Mouse (Mus musculus): ENCODE results near the gene Gm21981. TPM values are rescaled to one million over a fixed set of nuclear protein-coding genes. Genes with fewer than 3 reads are reported as not detected.
A peak's percentile ranks its signal among the peaks of the same experiment; 100 is the strongest.

The Gm21981 gene
- polyA plus RNA-seq, 1 experiment = 1.3 TPM

GRCm38 (mm10) chr17:47711883-47712282, 17.6 kb upstream of the Gm21981 start:
- no peak overlapping the region for H3K27ac ChIP-seq (replicated peaks; ENCODE audit: low read depth, low read length)

DNA sequence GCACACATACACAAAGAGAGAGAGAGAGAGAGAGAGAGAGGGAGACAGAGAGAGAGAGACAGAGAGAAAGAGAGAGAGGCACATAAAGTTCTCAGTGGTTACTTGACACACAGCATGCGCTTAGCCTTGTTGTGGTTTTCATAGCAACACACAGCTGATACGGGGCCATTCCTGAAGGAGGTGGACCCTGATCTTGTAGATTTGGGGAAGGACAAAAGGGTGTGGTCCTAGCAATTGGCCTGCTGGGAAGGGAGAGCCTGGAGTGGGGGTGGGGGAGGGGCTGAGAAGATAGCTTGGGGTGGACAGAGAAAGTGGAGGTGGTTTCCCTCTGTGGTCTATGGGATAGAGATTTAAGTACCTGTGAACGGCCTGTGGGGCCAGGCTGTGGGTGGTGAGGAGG, 15.8 kb upstream of the Gm21981 start:
- Histone ChIP-seq H3K4me3 (ENCODE audit: insufficient read depth, low read depth, low read length) (no peak overlapping the region), H3K4me1 (ENCODE audit: control insufficient read depth, insufficient read depth, insufficient read length, low read length) (no peaks in the 10 kb centered on the region), H3K27ac (replicated peaks; ENCODE audit: low read depth, low read length) (no peak overlapping the region)

More at GRCm38 (mm10) chr17:47711883-47712282, 17.6 kb upstream of the Gm21981 start:
- H3K4me1 ChIP-seq (ENCODE audit: control insufficient read depth, insufficient read depth, insufficient read length, low read length) = no peaks in the 10 kb centered on the region
- no peak overlapping the region for H3K4me3 ChIP-seq (ENCODE audit: insufficient read depth, low read depth, low read length)

- H3K27ac ChIP-seq (replicated peaks; ENCODE audit: low read depth, low read length) = no peak overlapping the region
- H3K4me3 ChIP-seq (ENCODE audit: insufficient read depth, low read depth, low read length) = no peak overlapping the region
- H3K4me1 ChIP-seq (ENCODE audit: control insufficient read depth, insufficient read depth, insufficient read length, low read length) = no peaks in the 10 kb centered on the region
These were observed 14.7 kb upstream of the Gm21981 start for GRCm38 (mm10) chr17:47708972-47709371.

GRCm38 (mm10) chr17:47707961-47708360, 13.7 kb upstream of the Gm21981 start:
- no peak overlapping the region for H3K4me3 ChIP-seq (ENCODE audit: insufficient read depth, low read depth, low read length)
- H3K4me1 ChIP-seq (ENCODE audit: control insufficient read depth, insufficient read depth, insufficient read length, low read length) = no peaks in the 10 kb centered on the region

GRCm38 (mm10) chr17:47706196-47706595, 11.9 kb upstream of the Gm21981 start:
- Histone ChIP-seq H3K4me3 (ENCODE audit: insufficient read depth, low read depth, low read length) (no peak overlapping the region), H3K27ac (replicated peaks; ENCODE audit: low read depth, low read length) (no peak overlapping the region)

More at GRCm38 (mm10) chr17:47707961-47708360, 13.7 kb upstream of the Gm21981 start:
- H3K27ac ChIP-seq (replicated peaks; ENCODE audit: low read depth, low read length) = no peak overlapping the region

GRCm38 (mm10) chr17:47704692-47705091, 10.4 kb upstream of the Gm21981 start:
- no peak overlapping the region for H3K27ac ChIP-seq (replicated peaks; ENCODE audit: low read depth, low read length)
- no peaks in the 10 kb centered on the region for H3K4me1 ChIP-seq (ENCODE audit: control insufficient read depth, insufficient read depth, insufficient read length, low read length)
- no peak overlapping the region for H3K4me3 ChIP-seq (ENCODE audit: insufficient read depth, low read depth, low read length)

More at GRCm38 (mm10) chr17:47706196-47706595, 11.9 kb upstream of the Gm21981 start:
- H3K4me1 ChIP-seq (ENCODE audit: control insufficient read depth, insufficient read depth, insufficient read length, low read length) = no peaks in the 10 kb centered on the region

DNA sequence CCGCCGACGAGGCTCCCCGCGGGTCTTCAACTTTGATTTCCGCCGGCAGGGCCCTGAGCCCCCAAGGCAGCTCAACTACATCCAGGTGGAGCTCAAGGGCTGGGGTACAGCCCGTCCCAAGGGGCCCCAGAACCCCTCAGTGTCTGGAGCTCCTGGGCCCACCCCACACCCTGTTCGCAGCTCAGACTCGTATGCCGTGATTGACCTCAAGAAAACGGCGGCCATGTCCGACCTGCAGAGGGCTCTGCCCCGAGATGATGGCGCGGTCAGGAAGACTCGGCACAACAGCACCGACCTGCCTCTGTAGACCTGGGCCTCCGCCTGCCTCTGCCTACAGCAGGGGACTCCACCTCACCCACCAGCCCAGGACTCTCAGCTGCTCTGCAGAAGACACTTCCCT, 9.3 kb upstream of the Gm21981 start:
- Histone ChIP-seq H3K27ac (replicated peaks; ENCODE audit: low read depth, low read length) (no peak overlapping the region), H3K4me1 (ENCODE audit: control insufficient read depth, insufficient read depth, insufficient read length, low read length) (no peaks in the 10 kb centered on the region), H3K4me3 (ENCODE audit: insufficient read depth, low read depth, low read length) (no peak overlapping the region)

DNA sequence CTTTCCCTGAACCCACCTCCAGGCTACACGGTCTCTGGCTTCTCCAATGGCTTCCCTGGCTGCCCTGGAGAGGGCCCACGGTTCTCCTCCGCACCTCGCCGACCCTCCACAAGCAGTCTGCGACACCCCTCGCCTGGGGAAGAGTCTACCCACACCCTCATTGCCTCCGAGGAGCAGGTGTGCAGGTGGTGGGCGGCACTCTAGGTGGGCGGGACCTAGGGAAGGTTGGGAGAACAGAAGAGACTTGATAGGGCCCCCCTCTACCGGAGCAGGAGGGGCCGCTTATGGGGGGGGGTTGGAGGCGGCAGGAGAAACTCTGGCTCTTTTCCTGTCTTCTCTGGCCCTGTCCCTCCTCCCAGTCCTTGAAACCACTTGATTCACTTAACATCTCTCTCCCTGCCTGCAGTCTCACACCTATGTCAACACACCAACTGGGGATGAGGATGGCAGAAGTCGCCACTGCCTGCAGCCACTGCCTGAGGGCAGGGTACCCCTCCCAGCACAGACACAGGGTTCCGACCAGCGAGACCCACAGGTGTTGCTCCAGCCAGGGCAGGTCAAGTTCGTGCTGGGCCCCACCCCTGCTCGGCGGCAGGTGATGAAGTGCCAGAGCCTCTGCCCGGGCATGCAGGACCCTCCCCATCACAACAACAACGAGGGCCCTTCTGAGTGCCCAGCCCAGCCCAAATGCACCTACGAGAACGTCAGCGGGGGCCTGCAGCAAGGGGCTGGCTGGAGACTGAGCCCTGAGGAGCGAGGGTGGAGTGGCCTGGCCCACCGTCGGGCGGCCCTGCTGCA, 8.5 kb upstream of the Gm21981 start:
- Histone ChIP-seq H3K27ac (replicated peaks; ENCODE audit: low read depth, low read length) (no peak overlapping the region), H3K4me3 (ENCODE audit: insufficient read depth, low read depth, low read length) (no peak overlapping the region), H3K4me1 (ENCODE audit: control insufficient read depth, insufficient read depth, insufficient read length, low read length) (no peaks in the 10 kb centered on the region)

DNA sequence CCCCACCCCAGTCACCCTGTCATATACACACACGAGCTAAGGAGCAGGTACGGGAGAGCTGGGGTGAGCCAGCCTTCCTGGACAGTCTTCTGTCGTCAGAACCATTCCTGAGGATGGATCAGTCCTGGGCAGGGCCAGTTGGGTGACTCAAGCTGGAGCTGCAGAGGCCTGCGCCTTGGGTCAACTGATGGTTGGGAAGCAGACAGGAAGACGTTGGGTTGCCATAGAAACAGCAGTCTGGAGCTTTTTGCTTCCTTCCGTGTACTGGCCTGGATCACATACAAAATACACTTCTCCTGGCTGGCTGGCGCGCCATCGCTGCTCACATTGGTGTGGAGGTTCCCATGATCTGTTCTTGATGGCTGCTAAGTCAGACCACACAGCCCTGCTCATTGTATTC, 7.5 kb upstream of the Gm21981 start:
- Histone ChIP-seq H3K27ac (replicated peaks; ENCODE audit: low read depth, low read length) (no peak overlapping the region), H3K4me3 (ENCODE audit: insufficient read depth, low read depth, low read length) (no peak overlapping the region), H3K4me1 (ENCODE audit: control insufficient read depth, insufficient read depth, insufficient read length, low read length) (no peaks in the 10 kb centered on the region)

DNA sequence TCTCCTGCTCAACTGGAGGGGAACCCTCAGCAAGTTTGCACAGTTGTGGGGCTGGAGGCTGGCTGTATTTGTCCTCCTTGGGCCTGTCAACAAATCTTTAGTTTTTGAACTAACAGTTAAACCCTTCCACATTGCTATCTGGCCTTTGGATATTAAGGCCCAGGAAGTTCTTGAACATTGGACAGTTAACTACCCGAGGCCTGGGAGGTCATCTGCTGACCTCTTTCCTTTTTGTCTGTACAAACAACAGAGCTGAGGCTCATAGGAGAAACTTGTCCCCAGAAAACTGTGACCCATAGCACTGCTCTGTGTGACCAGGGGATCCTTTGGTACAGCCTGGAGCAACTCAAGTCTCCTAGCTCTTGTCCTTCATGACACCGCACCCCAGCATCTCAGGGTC, 4.8 kb upstream of the Gm21981 start:
- no peaks in the 10 kb centered on the region for H3K4me1 ChIP-seq (ENCODE audit: control insufficient read depth, insufficient read depth, insufficient read length, low read length)
- H3K4me3 ChIP-seq (ENCODE audit: insufficient read depth, low read depth, low read length) = no peak overlapping the region
- no peak overlapping the region for H3K27ac ChIP-seq (replicated peaks; ENCODE audit: low read depth, low read length)

- Histone ChIP-seq H3K27ac (replicated peaks; ENCODE audit: low read depth, low read length) (no peak overlapping the region), H3K4me1 (ENCODE audit: control insufficient read depth, insufficient read depth, insufficient read length, low read length) (no peaks in the 10 kb centered on the region), H3K4me3 (ENCODE audit: insufficient read depth, low read depth, low read length) (no peak overlapping the region)
These were observed 3.9 kb upstream of the Gm21981 start for GRCm38 (mm10) chr17:47698156-47698555.

- H3K4me1 ChIP-seq (ENCODE audit: control insufficient read depth, insufficient read depth, insufficient read length, low read length) = no peaks in the 10 kb centered on the region
- peak overlapping the region; percentile 78 for H3K4me3 ChIP-seq (ENCODE audit: insufficient read depth, low read depth, low read length)
- no peak overlapping the region for H3K27ac ChIP-seq (replicated peaks; ENCODE audit: low read depth, low read length)
These were observed 1.1 kb upstream of the Gm21981 start for GRCm38 (mm10) chr17:47695337-47695710.

- H3K27ac ChIP-seq (replicated peaks; ENCODE audit: low read depth, low read length) = peak within 1 kb of the TSS; percentile 73
- no peaks in the 10 kb centered on the region for H3K4me1 ChIP-seq (ENCODE audit: control insufficient read depth, insufficient read depth, insufficient read length, low read length)
- H3K4me3 ChIP-seq (ENCODE audit: insufficient read depth, low read depth, low read length) = peak within 1 kb of the TSS; percentile 78
These were observed 465 bp upstream of the Gm21981 start, which contains the start of gene Prickle4 for GRCm38 (mm10) chr17:47694503-47695336. Gene Prickle4, minus strand, starts transcription at chr17:47694736.

- Histone ChIP-seq H3K4me1 (ENCODE audit: control insufficient read depth, insufficient read depth, insufficient read length, low read length) (peaks cover 2% of the 10 kb centered on the region; the same call in 1 of the 2 replicates), H3K27ac (replicated peaks; ENCODE audit: low read depth, low read length) (peak overlapping the region; percentile 73), H3K4me3 (ENCODE audit: insufficient read depth, low read depth, low read length) (peak overlapping the region; percentile 78)
These were observed 399 bp downstream of the Gm21981 start for GRCm38 (mm10) chr17:47693671-47694441.

GRCm38 (mm10) chr17:47691650-47692049, 2.6 kb downstream of the Gm21981 start:
- Histone ChIP-seq H3K4me1 (ENCODE audit: control insufficient read depth, insufficient read depth, insufficient read length, low read length) (peaks cover 2% of the 10 kb centered on the region; the same call in 1 of the 2 replicates), H3K4me3 (ENCODE audit: insufficient read depth, low read depth, low read length) (no peak overlapping the region), H3K27ac (replicated peaks; ENCODE audit: low read depth, low read length) (no peak overlapping the region)

All from brown adipose tissue, adult 24 weeks (tissue).